ENCODE assay signal across 8 mouse cellular contexts in genomic region chr1:51596935-51597820, GRCm38 (mm10).
DNase-seq lines count a peak whose midpoint lies in the region; ATAC-seq lines count a peak whose summit lies in the region.

No protein-coding gene starts in this region.

- 18% methylated on average over 18 of the region's 18 CpGs for WGBS in intestine, embryonic 15.5 days

- DNase-seq in adrenal gland, adult 18-20 months (ENCODE audit: low spot score in 2 of 2), result peak; percentile 71 to 81
- DNase-seq in embryo, embryonic 11 days, result peak; percentile 87
- peak; percentile 28 to 73 for DNase-seq in gastrocnemius, postnatal 36 days
- peak; percentile 93 for DNase-seq in left cerebral cortex, postnatal 14 days (ENCODE audit: low spot score in 2 of 2)
- peak; percentile 87 for DNase-seq in mesoderm, embryonic 11.5 days (ENCODE audit: low read depth, low spot score)
- DNase-seq in right cerebral cortex, postnatal 36 days (ENCODE audit: low spot score in 2 of 2), result peak; percentile 73 to 78
- DNase-seq in urinary bladder, postnatal 4 days (ENCODE audit: low spot score in 2 of 2), result peak; percentile 63 to 84

- no peaks in the 10 kb centered on the region for H3K9me3 ChIP-seq in intestine, embryonic 15.5 days

- no peak overlapping the region for H3K9ac ChIP-seq in intestine, embryonic 15.5 days

- H3K36me3 ChIP-seq in intestine, embryonic 15.5 days, result no peaks in the 10 kb centered on the region

- peaks cover 5% of the 10 kb centered on the region; the same call in 1 of the 2 replicates for H3K4me1 ChIP-seq in intestine, embryonic 15.5 days (replicated peaks)

- H3K4me2 ChIP-seq in intestine, embryonic 15.5 days (replicated peaks), result peak overlapping the region; percentile 44

- H3K27ac ChIP-seq in intestine, embryonic 15.5 days, result no peak overlapping the region

- intact Hi-C loops in gastrocnemius, postnatal 36 days (cut with DNase I), result loop anchor here (1.0 kb wide), 1 partner anchor 131 kb away; no protein-coding TSS in a partner anchor
- intact Hi-C loops in left cerebral cortex, postnatal 14 days (cut with DNase I), result loop anchor here (5.0 to 10.0 kb wide), 4 partner anchors 120 to 672 kb away; partner anchors contain the start of gene Nabp1

- H3K4me3 ChIP-seq in intestine, embryonic 15.5 days (replicated peaks), result no peak overlapping the region

- ATAC-seq in intestine, embryonic 15.5 days, result peak; percentile 95

- H3K27me3 ChIP-seq in intestine, embryonic 15.5 days (replicated peaks), result no peaks in the 10 kb centered on the region
